In genomic region chr5:22024108-22024507, GRCm38 (mm10) we compare ENCODE assay signal across 16 mouse cellular contexts.
"Had no signal": no experiment of that assay in that cellular context is flagged by ENCODE, and none has a peak within 500 bp of the region (broad histone marks: within the 10 kb centered on the region; RNA-seq: fewer than 3 reads in every experiment).

No protein-coding gene starts in this region.

- H3K9ac ChIP-seq: lung, embryonic 15.5 days; midbrain, embryonic 13.5 days; midbrain, embryonic 15.5 days; neural tube, embryonic 12.5 days had no signal

- DNase-seq: lung, adult 2 months; lung, postnatal 14 days; lung, postnatal 36 days; right cerebral cortex, postnatal 14 days; spleen, adult 18-20 months; thymus, adult 18-20 months; thymus, postnatal 14 days; thymus, postnatal 36 days had no signal

- H3K4me1 ChIP-seq: lung, embryonic 15.5 days; megakaryocyte, embryonic 14.5 days; midbrain, embryonic 13.5 days; midbrain, embryonic 15.5 days; neural tube, embryonic 12.5 days had no signal

- ATAC-seq: lung, postnatal 0 days; midbrain, embryonic 13.5 days; midbrain, embryonic 15.5 days had no signal

- H3K4me2 ChIP-seq: lung, embryonic 15.5 days; midbrain, embryonic 11.5 days; midbrain, embryonic 13.5 days; midbrain, embryonic 15.5 days; neural tube, embryonic 12.5 days had no signal

- H3K4me3 ChIP-seq: lung, embryonic 15.5 days; midbrain, embryonic 13.5 days; midbrain, embryonic 15.5 days; neural tube, embryonic 12.5 days had no signal

- H3K27ac ChIP-seq: lung, embryonic 15.5 days; macrophage; midbrain, embryonic 13.5 days; midbrain, embryonic 15.5 days; neural tube, embryonic 12.5 days had no signal

- H3K36me3 ChIP-seq: lung, embryonic 15.5 days; midbrain, embryonic 13.5 days; midbrain, embryonic 15.5 days; neural tube, embryonic 12.5 days had no signal

- H3K27me3 ChIP-seq: lung, embryonic 15.5 days; megakaryocyte, embryonic 14.5 days; midbrain, embryonic 13.5 days; midbrain, embryonic 15.5 days; neural tube, embryonic 12.5 days had no signal

- H3K9me3 ChIP-seq: lung, embryonic 15.5 days; megakaryocyte, embryonic 14.5 days; midbrain, embryonic 13.5 days; midbrain, embryonic 15.5 days; neural tube, embryonic 12.5 days had no signal
